Mouse (Mus musculus) heart, embryonic 12.5 days (tissue): Measurements from ENCODE around the gene 4930522H14Rik. TPM values are rescaled to one million over a fixed set of nuclear protein-coding genes. Genes with fewer than 3 reads are reported as not detected.
A peak's percentile ranks its signal among the peaks of the same experiment; 100 is the strongest.

Experiments
- ATAC-seq: fragments of 200-750 bp; cut with Nextera tagmentation; 2 replicates; pipeline ENCODE4 v1.8.0; 2017; ENCODE audit warnings: moderate TSS enrichment, moderate library complexity; ENCODE audit not compliant: insufficient number of reproducible peaks, low FRiP score
- H3K27ac ChIP-seq: fragments of 300-500 bp; sonication (generic); 2 replicates; pipeline ENCODE4 v1.5.1; 2016; ENCODE audit warnings: mild to moderate bottlenecking, moderate library complexity; ENCODE audit not compliant: poor library complexity, severe bottlenecking
- H3K27me3 ChIP-seq: fragments of 300-500 bp; sonication (generic); replicated peaks from 2 replicates; pipeline ENCODE4 v1.6.1; 2016; ENCODE audit warnings: mild to moderate bottlenecking, moderate library complexity
- H3K36me3 ChIP-seq: fragments of 300-500 bp; sonication (generic); 2 replicates; pipeline ENCODE4 v1.6.1; 2016; ENCODE audit warnings: mild to moderate bottlenecking, moderate library complexity
- H3K4me1 ChIP-seq: fragments of 300-500 bp; sonication (generic); replicated peaks from 2 replicates; pipeline ENCODE4 v1.6.1; 2016; ENCODE audit warnings: mild to moderate bottlenecking
- H3K4me2 ChIP-seq: fragments of 300-500 bp; sonication (generic); 2 replicates; pipeline ENCODE4 v1.6.1; 2016; ENCODE audit warnings: mild to moderate bottlenecking, moderate library complexity
- H3K4me3 ChIP-seq: fragments of 300-500 bp; sonication (generic); 2 replicates; pipeline ENCODE4 v1.5.1; 2016; ENCODE audit warnings: mild to moderate bottlenecking
- H3K9ac ChIP-seq: fragments of 300-500 bp; sonication (generic); 2 replicates; pipeline ENCODE4 v1.6.1; 2016; ENCODE audit warnings: mild to moderate bottlenecking, moderate library complexity
- H3K9me3 ChIP-seq: fragments of 300-500 bp; sonication (generic); replicated peaks from 2 replicates; pipeline ENCODE4 v1.6.1; 2016; ENCODE audit warnings: mild to moderate bottlenecking, moderate library complexity
- WGBS: fragments of 180-500 bp; shearing (Covaris S2); methylation state at CpG from one replicate; pipeline ENCODE4 v1.1.7; 2016; 5-methylcytosine and 5-hydroxymethylcytosine counted together
- polyA plus RNA-seq: library from polyadenylated mRNA; unstranded; fragments of >200 nt; fragmentation: Nextera tagmentation; extraction: Ambion mirVana; gene quantifications from 2 replicates; pipeline ENCODE4 v1.2.1, GENCODE M21; 2016

4930522H14Rik gene
- polyA plus RNA-seq, 1 experiment from 2014 or later, result not detected

DNA sequence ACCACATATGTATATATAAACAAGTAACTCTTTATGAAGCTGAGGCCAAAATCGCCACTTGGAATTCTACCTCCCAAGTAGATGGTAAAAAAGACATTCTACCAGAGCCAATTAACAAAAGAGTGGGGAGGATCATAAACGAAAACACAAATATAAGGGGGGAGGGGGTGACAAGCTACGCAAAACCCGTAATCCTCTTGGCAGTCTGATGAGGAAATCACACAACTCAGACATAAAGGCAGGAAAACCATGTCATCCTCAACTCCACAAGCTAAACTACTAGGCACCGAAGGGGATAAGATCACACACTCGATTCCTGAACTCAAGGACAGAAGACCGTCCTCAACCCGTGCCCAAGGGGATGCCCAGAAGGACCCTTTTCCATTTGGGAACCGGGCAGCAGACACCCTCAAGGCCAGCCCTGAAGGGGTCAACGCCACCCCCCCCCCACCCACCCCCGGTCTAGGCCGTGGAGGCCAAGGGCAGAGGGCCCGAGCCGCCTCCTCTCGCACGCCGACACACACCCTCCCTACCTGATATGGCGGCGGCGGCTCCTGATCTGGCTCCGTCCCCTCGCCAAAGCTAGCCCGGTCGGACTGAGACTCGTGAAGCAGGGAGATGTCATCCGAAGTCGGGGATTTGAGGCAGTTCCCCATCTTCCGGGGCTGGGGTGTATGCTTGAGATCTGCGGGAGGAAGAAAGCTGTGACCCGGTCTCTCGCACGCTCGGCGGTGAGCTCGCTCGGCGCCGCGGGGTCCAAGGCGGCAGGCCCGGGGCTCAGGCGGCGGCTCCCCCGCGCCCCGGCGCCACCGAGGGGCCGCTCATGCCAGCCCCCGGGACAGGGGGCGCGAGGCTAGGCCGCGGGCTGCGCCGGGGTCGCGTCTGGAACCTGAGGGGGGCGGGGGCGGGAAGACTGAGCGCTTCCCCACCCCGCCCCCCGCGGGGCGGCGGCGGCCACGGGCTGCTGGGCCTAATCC is 55.2 kb downstream of the 4930522H14Rik start:
- peak overlapping the region; percentile 71 for H3K4me2 ChIP-seq
- peak; percentile 83 for ATAC-seq
- peaks cover 13% of the 10 kb centered on the region for H3K4me1 ChIP-seq
- no peaks in the 10 kb centered on the region for H3K9me3 ChIP-seq
- peak overlapping the region; percentile 99 for H3K27ac ChIP-seq
- peaks cover 10% of the 10 kb centered on the region for H3K36me3 ChIP-seq
- no peaks in the 10 kb centered on the region for H3K27me3 ChIP-seq
- under 1% methylated on average over 68 of the region's 68 CpGs for WGBS
- H3K4me3 ChIP-seq, result peak overlapping the region; percentile 100
- peak overlapping the region; percentile 100 for H3K9ac ChIP-seq

GRCm38 (mm10) chr4:109475078-109475477 is 56.0 kb downstream of the 4930522H14Rik start:
- Histone ChIP-seq H3K4me3 (peak overlapping the region; percentile 100), H3K27me3 (no peaks in the 10 kb centered on the region), H3K27ac (no peak overlapping the region), H3K9me3 (no peaks in the 10 kb centered on the region), H3K4me1 (peaks cover 17% of the 10 kb centered on the region), H3K4me2 (peak overlapping the region; percentile 62), H3K9ac (no peak overlapping the region), H3K36me3 (peaks cover 10% of the 10 kb centered on the region)
- WGBS, result 45% methylated on average over 2 of the region's 2 CpGs
- no peak for ATAC-seq

DNA sequence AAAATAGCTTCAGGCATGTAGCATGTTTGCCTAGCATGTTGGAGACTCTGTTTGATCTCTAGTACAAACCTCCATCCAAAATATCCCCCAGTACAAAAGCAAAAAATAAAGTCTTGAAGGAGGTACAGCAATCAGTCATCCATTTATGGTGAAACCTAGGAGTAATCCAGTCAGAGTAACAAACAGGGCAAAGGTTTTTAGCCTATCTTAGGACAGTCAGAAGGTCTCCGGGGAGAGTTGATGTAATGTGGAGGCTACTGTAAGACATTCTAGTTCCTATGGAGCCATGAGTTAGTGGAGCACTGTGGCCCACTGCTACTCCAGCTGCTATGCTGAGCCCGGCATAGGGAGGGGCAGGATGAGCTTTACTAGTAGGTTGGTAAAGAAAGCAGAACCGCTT is 58.5 kb downstream of the 4930522H14Rik start:
- Histone ChIP-seq H3K27ac (no peak overlapping the region), H3K27me3 (no peaks in the 10 kb centered on the region), H3K4me2 (no peak overlapping the region), H3K4me3 (no peak overlapping the region), H3K4me1 (peaks cover 17% of the 10 kb centered on the region), H3K9ac (no peak overlapping the region), H3K36me3 (peaks cover 10% of the 10 kb centered on the region), H3K9me3 (no peaks in the 10 kb centered on the region)
- 86% methylated on average over 3 of the region's 3 CpGs for WGBS
- ATAC-seq, result no peak

DNA sequence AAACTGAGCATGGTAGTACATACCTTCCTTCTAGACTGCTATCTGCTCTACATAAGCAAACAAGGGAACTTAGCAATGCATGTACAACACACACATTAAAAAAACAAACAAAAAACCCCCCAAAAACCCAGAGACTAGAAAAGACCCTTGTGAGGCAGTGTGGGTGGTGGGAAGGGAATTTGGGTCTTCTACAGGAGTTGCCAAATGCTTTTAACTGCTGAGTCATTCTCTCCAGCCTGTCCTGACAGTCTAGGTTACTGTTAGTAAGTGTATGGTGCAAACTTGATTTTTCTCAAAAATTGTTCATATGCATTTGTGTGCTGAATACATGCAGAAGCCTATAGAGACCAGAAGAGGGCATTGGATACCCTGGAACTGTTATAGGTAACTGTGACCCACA is 59.5 kb downstream of the 4930522H14Rik start:
- peaks cover 17% of the 10 kb centered on the region for H3K4me1 ChIP-seq
- H3K9ac ChIP-seq, result no peak overlapping the region
- H3K36me3 ChIP-seq, result peaks cover 10% of the 10 kb centered on the region
- H3K27me3 ChIP-seq, result no peaks in the 10 kb centered on the region
- no peak overlapping the region for H3K27ac ChIP-seq
- H3K9me3 ChIP-seq, result no peaks in the 10 kb centered on the region
- no peak overlapping the region for H3K4me2 ChIP-seq
- no peak for ATAC-seq
- H3K4me3 ChIP-seq, result no peak overlapping the region

GRCm38 (mm10) chr4:109467687-109468086 is 63.4 kb downstream of the 4930522H14Rik start:
- H3K27ac ChIP-seq, result no peak overlapping the region
- peaks cover 9% of the 10 kb centered on the region for H3K36me3 ChIP-seq
- no peaks in the 10 kb centered on the region for H3K9me3 ChIP-seq
- ATAC-seq, result no peak
- H3K4me1 ChIP-seq, result peaks cover 12% of the 10 kb centered on the region; the same call in 1 of the 2 replicates
- no peak overlapping the region for H3K9ac ChIP-seq
- no peak overlapping the region for H3K4me2 ChIP-seq
- no peaks in the 10 kb centered on the region for H3K27me3 ChIP-seq
- H3K4me3 ChIP-seq, result no peak overlapping the region

DNA sequence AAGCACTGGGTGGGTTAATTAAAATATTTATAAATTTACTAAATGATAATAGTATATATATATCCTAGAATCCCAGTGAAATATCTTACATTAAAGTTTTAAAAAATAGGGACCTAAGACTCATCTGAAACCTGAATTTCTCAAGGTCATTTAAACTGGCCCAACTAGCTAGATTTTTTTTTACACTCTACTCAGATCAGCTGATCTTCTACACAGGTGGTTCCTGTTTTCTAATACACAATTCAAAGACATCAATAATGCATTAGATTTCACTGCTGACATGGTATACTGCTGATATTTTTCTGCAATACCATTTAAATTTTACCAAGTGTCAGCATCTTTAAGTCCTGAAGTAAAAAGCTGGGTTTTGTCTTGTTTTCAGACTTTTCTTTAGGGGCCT is 67.2 kb downstream of the 4930522H14Rik start:
- Histone ChIP-seq H3K4me2 (no peak overlapping the region), H3K27ac (no peak overlapping the region), H3K4me1 (peaks cover 10% of the 10 kb centered on the region), H3K9me3 (no peaks in the 10 kb centered on the region), H3K27me3 (no peaks in the 10 kb centered on the region), H3K36me3 (no peaks in the 10 kb centered on the region), H3K4me3 (no peak overlapping the region), H3K9ac (no peak overlapping the region)
- no peak for ATAC-seq

- H3K9ac ChIP-seq, result peak overlapping the region; percentile 48
- no peaks in the 10 kb centered on the region for H3K27me3 ChIP-seq
- peaks cover 10% of the 10 kb centered on the region for H3K4me1 ChIP-seq
- no peak overlapping the region for H3K4me3 ChIP-seq
- peak overlapping the region; percentile 48 for H3K4me2 ChIP-seq
- WGBS, result 38% methylated on average over 3 of the region's 3 CpGs
- ATAC-seq, result peak; percentile 85
- H3K9me3 ChIP-seq, result no peaks in the 10 kb centered on the region
- peak overlapping the region; percentile 94 for H3K27ac ChIP-seq
- peaks cover 3% of the 10 kb centered on the region; the same call in 1 of the 2 replicates for H3K36me3 ChIP-seq
These were observed 70.5 kb downstream of the 4930522H14Rik start for GRCm38 (mm10) chr4:109460421-109461179.

GRCm38 (mm10) chr4:109456821-109457220 is 74.3 kb downstream of the 4930522H14Rik start:
- no peak overlapping the region for H3K27ac ChIP-seq
- no peak overlapping the region for H3K4me3 ChIP-seq
- H3K9me3 ChIP-seq, result no peaks in the 10 kb centered on the region
- no peak overlapping the region for H3K4me2 ChIP-seq
- no peaks in the 10 kb centered on the region for H3K27me3 ChIP-seq
- H3K9ac ChIP-seq, result no peak overlapping the region
- 91% methylated on average over 6 of the region's 6 CpGs for WGBS
- peaks cover 10% of the 10 kb centered on the region for H3K4me1 ChIP-seq
- no peak for ATAC-seq
- H3K36me3 ChIP-seq, result peaks cover 18% of the 10 kb centered on the region

Other genes starting within 250 kb of the 4930522H14Rik start
- 11.6 and 11.8 TPM in 2 replicates for gene Ttc39a, start 124.7 kb downstream of the 4930522H14Rik start, polyA plus RNA-seq
- gene Rnf11, start 46.6 kb downstream of the 4930522H14Rik start, polyA plus RNA-seq, result 62.2 and 63.9 TPM in 2 replicates
- gene Cdkn2c, start 135.9 kb upstream of the 4930522H14Rik start, polyA plus RNA-seq, result 11.6 and 13.2 TPM in 2 replicates
- gene Faf1, start 145.3 kb upstream of the 4930522H14Rik start, polyA plus RNA-seq, result 29.2 and 31.5 TPM in 2 replicates